Mouse (Mus musculus) right cerebral cortex, postnatal 36 days (tissue): ENCODE results near the gene Pecam1.
"Not testable (repeated sequence)": the region's sequence is repeated elsewhere in the genome, so short reads cannot be mapped to it uniquely, and the experiment has no call there.

Experiments used
- DNase-seq, 2 experiments: peaks; one replicate each; pipeline ENCODE4 v3.0.0; 2022; ENCODE audit warnings: low spot score in 2 of 2, mixed read lengths in 1 of 2

The Pecam1 gene

DNA sequence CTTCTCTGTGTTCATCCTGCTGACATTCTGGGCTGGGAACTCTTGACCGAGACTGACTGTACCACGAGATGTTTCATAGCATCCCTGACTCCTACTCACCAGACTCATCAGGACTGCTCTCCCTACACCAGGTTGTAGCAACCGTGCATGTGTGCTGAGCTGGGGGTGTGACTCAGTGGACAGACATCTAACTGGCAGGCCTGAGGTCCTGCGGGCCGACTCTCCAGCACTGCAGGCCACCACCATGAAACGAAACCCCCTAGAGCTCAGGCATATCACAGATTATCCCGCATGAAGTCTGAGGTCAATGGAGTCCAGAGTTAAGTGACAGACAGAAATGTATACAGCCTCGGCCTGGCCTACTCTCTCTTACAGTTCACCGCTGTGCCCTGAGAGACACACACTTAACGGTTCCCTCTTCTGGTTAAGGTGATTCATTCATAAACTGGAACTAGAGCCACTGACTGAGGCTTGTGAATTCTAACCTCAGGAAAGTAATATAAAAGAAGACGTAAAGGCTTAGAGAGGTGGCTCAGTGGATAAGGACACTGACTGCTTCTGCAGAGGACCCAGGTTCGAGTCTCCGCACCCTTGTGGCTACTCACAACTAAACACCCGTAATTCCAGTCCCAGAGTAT, 83.8 kb downstream of the Pecam1 start:
- no peak for DNase-seq

GRCm38 (mm10) chr11:106665841-106666240, 84.6 kb downstream of the Pecam1 start:
- no peak for DNase-seq

DNA sequence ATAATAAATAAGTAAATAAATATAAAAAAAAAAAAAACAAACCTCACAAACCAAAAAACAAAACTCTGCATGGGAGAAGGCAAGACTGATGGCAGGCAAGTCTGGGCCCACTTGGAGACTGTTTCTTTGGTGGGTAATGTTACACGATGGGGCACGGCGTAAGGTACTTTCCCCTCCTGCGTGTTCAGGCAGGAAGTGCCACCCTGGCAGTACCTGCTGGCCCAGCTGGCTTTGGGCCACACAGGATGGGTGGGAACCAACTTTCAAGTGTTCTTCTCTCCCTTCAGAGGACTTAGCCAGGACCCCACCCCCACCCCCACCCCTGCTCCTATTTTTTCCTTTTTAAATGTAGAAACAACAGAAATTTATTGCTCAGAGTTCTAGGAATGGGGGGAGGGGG, 85.1 kb downstream of the Pecam1 start:
- no peak for DNase-seq

DNA sequence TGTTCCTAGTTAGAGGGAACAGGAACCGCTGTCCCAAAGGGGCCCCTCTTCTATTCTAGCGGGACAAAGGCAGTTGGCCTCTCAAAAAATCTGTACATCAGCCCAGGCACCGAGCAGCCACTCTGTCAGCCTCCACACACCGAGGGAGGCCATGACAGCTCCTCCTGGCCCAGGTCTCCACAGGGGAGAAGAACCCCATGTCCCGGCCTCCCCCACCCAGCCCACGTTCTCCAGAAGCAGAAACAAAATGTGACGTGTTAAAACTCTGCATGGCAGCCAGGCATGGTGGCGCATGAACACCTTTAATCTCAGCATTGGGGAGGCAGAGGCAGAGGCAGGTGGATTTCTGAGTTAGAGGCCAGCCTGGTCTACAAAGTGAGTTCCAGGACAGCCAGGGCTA, 85.7 kb downstream of the Pecam1 start:
- no peak for DNase-seq

DNA sequence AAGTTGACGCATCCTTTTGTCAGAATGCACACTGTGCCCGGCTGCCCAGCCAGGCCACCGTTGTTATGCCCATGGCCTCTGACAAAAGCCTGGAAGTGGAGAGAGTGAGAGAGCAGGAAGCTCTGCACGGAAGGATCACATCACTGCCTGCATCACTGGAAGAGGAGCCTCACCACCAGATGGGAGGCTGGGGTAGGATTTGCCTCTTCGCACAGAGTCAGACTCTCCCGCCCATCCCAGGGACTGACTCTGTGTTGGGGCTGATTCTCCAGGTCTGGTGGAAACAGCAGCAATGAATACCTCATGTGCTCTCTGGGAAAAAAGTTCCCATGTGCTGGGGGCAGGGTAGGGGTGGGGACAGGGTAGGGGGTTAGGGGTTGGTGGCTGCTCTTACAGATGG, 86.6 kb downstream of the Pecam1 start:
- DNase-seq, result no peak

DNA sequence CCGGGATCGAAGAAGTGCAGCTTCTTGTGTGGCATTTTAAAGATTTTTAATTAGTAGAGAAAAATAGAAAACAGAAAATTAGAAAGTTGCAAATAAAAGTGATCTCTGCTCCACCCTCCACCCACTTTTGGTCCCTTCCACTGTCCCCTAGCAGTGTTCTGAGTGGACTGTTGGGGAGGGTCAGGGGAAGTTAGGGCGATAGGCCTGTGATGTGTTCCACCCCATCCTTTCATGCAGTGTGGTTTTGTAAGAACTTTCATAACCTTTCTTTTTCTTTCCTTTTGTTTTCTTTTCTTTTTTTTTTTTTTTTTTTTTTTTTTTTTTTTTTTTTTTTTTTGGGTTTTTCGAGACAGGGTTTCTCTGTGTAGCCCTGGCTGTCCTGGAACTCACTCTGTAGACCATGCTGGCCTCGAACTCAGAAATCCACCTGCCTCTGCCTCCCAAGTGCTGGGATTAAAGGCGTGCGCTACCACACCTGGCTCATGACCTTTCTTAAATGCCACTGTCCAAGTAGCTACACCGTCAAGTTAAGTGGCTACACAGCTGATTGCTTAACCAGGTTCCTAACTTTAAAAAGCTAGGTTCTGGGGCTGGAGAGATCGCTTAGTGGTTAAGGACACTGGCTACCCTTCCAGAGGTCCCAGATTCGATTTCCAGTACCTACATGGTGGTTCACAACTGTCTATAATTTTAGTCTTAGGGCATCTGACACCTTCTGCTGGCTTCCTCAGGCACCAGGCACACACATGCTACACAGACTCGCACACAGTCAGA, 87.6 kb downstream of the Pecam1 start:
- no peak for DNase-seq

DNA sequence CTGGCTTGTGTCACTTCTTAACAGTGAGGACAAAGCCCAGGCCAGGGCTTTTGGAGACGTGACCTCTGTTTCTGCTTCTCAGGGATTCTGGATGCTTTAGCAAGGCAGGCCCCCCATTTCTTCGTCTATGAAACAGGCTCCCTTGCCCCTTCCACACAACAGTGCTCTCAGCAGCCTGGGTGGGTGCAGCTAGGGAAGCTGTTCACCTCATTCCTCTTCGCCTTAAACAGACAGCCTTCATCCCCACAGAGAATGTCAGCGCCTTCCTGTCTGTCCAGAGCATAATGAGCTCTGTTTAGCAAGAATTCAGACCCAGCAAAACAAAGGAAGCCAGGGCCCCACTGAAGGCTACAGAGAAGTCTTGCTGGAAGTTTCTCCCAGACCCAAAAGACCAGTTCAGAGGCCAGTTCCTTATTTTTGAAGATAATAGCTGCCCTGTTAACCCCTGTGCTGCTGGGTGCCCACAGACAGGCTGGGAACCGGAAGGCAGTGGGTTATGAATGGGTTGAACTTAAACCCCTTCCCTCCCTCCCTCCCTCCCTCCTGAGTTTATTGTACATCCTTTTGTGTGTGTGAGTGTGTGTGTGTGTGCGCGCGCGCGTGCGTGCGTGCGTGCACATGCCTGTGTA, 89.9 kb downstream of the Pecam1 start:
- DNase-seq, result no peak

DNA sequence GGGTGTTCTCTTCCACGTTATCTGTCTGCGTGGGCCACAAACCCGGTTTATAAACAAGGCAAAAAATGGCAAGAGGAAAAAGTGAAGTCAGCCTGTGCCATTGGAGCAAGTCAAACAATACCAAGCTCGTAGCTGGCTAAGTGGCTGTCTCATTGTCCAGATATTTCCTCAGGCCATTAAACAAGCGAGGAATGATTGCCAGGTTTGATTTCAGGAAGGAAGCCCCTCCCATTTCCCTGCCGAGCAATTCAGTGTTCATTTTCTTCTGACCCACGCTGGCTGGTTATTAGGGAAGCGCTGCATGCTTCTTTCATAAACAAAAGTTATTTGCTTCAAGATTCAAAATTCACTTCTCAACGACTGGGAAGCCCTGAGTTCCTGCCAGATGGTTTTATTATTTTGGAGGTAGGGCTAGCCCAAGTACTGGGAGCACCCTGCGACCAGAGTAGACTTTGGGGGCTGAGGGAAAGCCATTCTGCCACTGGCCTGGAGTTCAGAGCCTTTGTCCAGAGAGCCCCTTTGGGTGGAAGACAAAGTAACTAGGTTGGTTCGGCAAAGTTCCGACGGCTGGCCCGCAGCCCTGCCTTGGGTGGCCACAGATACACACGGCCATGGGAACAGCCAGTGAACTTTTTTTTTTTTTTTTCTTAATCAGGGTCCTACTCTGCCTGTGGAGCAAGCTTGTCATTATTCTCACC, 90.7 kb downstream of the Pecam1 start:
- DNase-seq, result no peak

DNA sequence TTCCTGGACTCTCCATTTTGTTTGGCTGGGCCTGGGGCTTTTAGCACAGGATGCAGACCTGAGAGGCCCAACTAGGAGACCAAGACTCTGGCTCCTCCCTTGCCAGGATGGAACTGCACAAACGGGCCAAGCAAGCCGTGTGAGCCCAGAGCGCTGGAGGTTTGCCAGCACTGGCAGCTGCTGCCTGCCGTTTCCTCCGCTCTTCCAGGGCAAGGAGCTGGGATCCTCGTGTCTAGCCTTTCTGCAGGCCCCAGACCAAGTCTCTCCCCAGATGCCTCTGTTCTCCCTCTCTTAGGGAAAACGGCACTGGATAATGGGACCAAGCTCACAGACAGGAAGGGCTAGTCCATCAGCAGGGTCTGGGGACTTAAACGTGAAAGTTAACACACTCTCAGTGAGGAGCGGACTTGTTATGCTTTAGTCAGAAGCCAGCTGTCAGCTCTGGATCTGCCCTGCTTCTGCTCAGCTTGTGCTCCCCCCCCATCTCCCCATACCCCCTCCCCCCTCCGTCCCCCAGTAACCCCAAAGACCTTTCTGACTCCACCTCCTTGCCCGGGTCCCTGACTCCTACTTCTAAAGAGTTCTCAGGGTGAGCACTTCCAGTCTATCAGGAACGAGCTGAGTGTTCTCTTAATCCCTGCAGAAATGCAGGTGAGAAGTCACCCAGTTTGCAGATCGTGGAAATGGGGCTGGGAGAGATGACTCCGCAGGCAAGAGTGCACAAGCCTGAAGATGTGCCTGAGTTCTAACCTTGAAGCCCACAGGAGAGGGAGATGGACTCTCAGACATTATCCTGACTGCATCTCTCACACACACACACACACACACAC, 92.2 kb downstream of the Pecam1 start:
- DNase-seq, result peak; percentile 52 to 54

GRCm38 (mm10) chr11:106656896-106657498, 93.4 kb downstream of the Pecam1 start:
- not testable (repeated sequence) for DNase-seq

DNA sequence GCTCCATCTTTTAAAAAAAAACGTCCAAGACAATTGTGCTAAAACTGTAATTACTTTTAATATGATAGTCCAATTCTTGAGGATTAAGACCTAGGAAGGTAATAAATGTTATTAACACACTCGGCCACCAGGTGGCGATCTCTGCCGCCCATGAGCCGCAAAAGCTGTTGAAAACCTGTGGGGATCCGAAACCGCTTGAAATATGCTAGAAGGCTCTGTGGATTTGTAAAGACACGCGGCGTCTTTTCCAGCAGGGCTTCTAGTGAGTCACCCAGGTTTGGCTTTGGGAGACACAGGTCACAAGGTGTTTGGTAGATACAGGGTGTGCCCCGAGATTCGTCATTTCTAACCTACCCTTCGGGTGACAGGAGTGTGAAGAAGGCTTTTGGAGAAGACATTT, 102.1 kb downstream of the Pecam1 start:
- no peak for DNase-seq

DNA sequence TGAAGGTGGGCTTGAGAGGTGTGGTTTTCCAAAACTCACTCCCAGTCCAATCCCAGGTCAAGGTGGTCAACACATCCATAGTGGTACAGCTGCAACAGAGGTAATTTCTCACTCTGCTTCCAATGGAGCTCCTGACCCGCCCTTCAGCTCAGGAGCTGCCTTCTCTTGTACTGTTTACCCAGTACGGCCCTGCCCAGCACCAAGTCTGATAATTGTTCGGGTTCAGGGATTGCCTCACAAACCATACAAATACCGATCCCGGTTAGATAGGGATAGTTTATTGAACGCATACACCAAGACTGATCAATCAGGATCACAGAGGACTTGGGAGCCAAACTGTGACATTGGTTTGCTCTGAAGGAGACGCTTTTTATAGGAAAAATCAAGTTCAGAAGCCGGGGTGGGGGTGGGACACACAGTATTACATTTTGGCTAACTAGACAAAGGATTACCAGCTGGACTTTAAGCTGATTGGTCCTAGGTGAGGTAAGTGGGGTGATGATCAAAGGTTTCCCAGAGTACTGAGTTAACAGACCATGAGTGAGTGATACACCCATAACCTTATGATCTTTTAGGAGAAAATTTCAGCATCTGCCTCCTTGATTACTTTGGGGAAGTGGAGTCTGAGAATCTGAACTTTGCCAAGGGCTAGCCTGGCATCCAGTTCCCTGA, 107.3 kb downstream of the Pecam1 start:
- no peak for DNase-seq

DNA sequence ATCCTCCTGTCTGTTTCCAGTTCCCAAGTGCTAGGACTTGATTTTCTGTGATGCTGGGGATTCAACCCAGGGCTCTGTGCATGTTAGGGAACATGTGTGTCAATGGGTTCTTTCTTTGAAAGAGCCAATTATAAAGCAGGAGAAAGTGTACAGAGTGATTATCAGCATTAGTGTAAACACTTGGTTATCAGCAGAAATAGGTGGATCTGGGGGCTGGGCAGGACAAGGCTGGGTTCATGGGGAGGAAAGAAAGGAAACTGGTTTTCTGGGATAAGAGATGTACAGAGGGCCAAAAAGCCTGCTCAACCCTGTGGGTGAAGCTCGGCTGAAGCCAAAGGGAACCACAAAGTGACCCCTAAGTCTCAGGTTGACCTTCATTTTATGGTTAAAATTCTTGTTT, 108.8 kb downstream of the Pecam1 start:
- no peak for DNase-seq

DNA sequence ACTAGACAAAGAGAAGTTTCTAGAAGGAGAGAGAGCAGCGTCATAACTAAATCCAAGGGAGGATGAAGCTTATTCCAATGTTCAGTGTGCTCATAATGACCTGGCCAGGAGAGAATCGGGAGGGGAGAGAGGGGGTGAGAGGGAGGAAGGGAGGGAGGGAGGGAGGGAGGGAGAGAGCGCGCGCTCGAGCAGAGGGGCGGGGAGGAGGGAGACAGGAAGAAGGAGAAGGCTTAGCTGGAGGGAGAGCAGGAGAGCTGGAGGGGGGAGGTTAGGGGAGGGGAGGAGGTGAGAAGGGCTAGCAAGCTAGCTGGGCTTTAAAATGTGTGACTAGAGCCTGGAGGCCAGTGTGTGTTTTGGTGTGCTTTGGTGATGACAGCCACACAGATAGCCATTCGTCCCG, 110.4 kb downstream of the Pecam1 start:
- no peak for DNase-seq

- no peak for DNase-seq
These were observed 111.1 kb downstream of the Pecam1 start for GRCm38 (mm10) chr11:106639356-106639692.

DNA sequence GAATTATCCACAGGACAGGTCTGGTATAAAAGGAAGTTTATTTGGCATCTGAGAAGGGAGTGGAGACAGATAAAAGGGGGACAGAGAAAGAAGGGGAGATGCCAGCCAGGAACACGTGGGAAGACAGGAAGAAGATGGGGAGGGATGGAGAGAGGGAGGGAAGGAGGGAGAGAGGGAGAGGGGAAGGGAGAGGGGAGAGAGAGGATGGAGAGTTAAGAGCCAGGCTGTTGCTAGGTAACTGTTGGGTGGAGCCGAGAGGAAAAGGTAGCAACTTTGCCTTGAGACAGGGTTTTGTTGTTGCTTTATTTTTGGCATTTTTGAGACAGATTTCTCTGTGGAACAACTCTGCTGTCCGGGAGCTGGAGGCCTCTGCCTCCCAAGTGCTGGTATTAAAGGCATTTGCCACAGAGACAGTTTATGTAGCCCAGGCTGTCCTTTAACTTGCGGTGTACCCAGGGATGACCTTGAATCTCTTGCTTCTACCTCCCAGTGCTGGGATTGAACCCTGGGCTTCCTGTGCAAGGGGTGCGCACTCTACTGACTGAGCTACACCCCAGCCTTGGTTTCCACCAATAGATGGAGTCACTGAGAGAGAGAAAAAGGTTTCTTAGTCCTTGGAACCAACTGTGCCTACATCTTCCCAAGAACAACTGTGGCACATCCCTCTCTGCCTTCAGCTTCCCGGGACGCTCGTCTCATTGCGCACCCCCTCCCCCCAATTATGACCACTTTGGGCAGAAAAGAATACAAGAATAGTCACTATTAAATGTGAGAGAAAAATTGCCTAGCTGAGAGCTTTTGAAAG, 111.7 kb downstream of the Pecam1 start:
- no peak for DNase-seq

GRCm38 (mm10) chr11:106637754-106638153, 112.7 kb downstream of the Pecam1 start:
- no peak for DNase-seq

- no peak for DNase-seq
These were observed 114.5 kb downstream of the Pecam1 start for GRCm38 (mm10) chr11:106635946-106636345.

- not testable (repeated sequence) for DNase-seq
These were observed 116.3 kb downstream of the Pecam1 start for GRCm38 (mm10) chr11:106634175-106634574.

GRCm38 (mm10) chr11:106633456-106633855, 117.0 kb downstream of the Pecam1 start:
- DNase-seq, result no peak
